18 mouse cellular contexts compared by ENCODE assay signal in genomic region chr1:184817768-184818167, GRCm38 (mm10). TPM values are rescaled to one million over a fixed set of nuclear protein-coding genes. Genes with fewer than 3 reads are reported as not detected.
DNase-seq lines count a peak whose midpoint lies in the region; ATAC-seq and TF ChIP-seq lines count a peak whose summit lies in the region.
"Had no signal": no experiment of that assay in that cellular context is flagged by ENCODE, and none has a peak within 500 bp of the region (broad histone marks: within the 10 kb centered on the region; RNA-seq: fewer than 3 reads in every experiment).

No protein-coding gene starts in this region.

- peak; percentile 59 for TF ChIP-seq CTCF in layer of hippocampus, adult 2 months (conservative IDR thresholded peaks at IDR 0.05)

- H3K4me3 ChIP-seq in layer of hippocampus, adult 2 months, result no peak overlapping the region
- H3K4me3 ChIP-seq: embryonic facial prominence, embryonic 15.5 days; heart, embryonic 13.5 days; hindbrain, embryonic 13.5 days; kidney, embryonic 15.5 days; limb, embryonic 12.5 days; neural tube, embryonic 13.5 days had no signal

- ATAC-seq in megakaryocyte-erythroid progenitor cell, adult 5-6 weeks (replicated peaks; ENCODE audit: low FRiP score, low TSS enrichment, poor library complexity, severe bottlenecking), result peak; percentile 48; the same call in 1 of the 2 replicates

- no peak for DNase-seq in layer of hippocampus, adult 2 months (ENCODE audit: low spot score in 2 of 2)
- DNase-seq in layer of hippocampus, adult 8-10 months (ENCODE audit: low spot score in 2 of 2), result no peak
- DNase-seq in CD4-positive helper T cell, adult 2 months (ENCODE audit: low read depth, low spot score), result peak; percentile 20
- DNase-seq in NIH3T3 (ENCODE audit: low read depth), result peak; percentile 24
- no peak for DNase-seq in thymus, postnatal 10 days (ENCODE audit: low spot score in 2 of 2)
- no peak for DNase-seq in adrenal gland, adult 2 months
- DNase-seq: adrenal gland, adult 8-10 months; gastrocnemius, postnatal 36 days; midbrain, embryonic 14.5 days; retina, postnatal 1 day; thymus, adult 18-20 months had no signal

- H3K27ac ChIP-seq in layer of hippocampus, adult 2 months, result no peak overlapping the region
- H3K27ac ChIP-seq: embryonic facial prominence, embryonic 15.5 days; heart, embryonic 13.5 days; hindbrain, embryonic 13.5 days; kidney, embryonic 15.5 days; limb, embryonic 12.5 days; neural tube, embryonic 13.5 days had no signal

RNA-seq across cellular contexts. Expression of gene Marc1, which starts 6.7 kb away (rescaled TPM):
- under 1 TPM in 1 of 2 experiments, not detected in 1; 0.28 TPM for total RNA-seq in layer of hippocampus, adult 2 months (2021)
- under 1 TPM in 1 of 4 experiments, not detected in 3; 0.19 TPM for total RNA-seq in layer of hippocampus, adult 8-10 months (2022)
- not detected in 2 replicates for total RNA-seq in megakaryocyte-erythroid progenitor cell, adult 5-6 weeks (2014; fragmentation: Nextera tagmentation)
- total RNA-seq in megakaryocyte-erythroid progenitor cell, adult 5-6 weeks (2017), result not detected in 2 replicates
- 1 to 10 TPM in 1 of 2 experiments, under 1 TPM in 1; 0.83 to 4.4 TPM for total RNA-seq in adrenal gland, adult 2 months (2021)
- 5.0 and 7.5 TPM in 2 replicates for polyA plus RNA-seq in adrenal gland, adult 2 months (2012; rRNA removed)
- polyA plus RNA-seq: heart, embryonic 13.5 days; limb, embryonic 12.5 days; neural tube, embryonic 13.5 days had no signal

RNA-seq across cellular contexts. Expression of gene Marc2, which starts 28.5 kb away (rescaled TPM):
- total RNA-seq in layer of hippocampus, adult 2 months (2021), result 100 to 1,000 TPM; 103 to 120 TPM
- 100 to 1,000 TPM; 104 to 131 (median 119) TPM for total RNA-seq in layer of hippocampus, adult 8-10 months (2022)
- total RNA-seq in megakaryocyte-erythroid progenitor cell, adult 5-6 weeks (2014; fragmentation: Nextera tagmentation), result 166 and 271 TPM in 2 replicates
- 101 and 114 TPM in 2 replicates for total RNA-seq in megakaryocyte-erythroid progenitor cell, adult 5-6 weeks (2017)
- total RNA-seq in adrenal gland, adult 2 months (2021), result 100 to 1,000 TPM; 288 to 409 TPM
- 117 and 164 TPM in 2 replicates for polyA plus RNA-seq in adrenal gland, adult 2 months (2012; rRNA removed)

Comparison
In these comparisons a context has a peak if more than half of its experiments do, and no peak if none do; other contexts are left out.
1. DNase-seq: peak in CD4-positive helper T cell, adult 2 months (single experiment) and NIH3T3 (single experiment); none in layer of hippocampus, adult 2 months (0 of 2), layer of hippocampus, adult 8-10 months (0 of 2), thymus, postnatal 10 days (0 of 2) and adrenal gland, adult 2 months (single experiment).